Mouse (Mus musculus): Measurements from ENCODE around the gene Emb. TPM values are rescaled to one million over a fixed set of nuclear protein-coding genes. Genes with fewer than 3 reads are reported as not detected.

Emb gene
- total RNA-seq, 1 experiment from 2014 or later, result 45.1 TPM

Other genes starting within 250 kb of the Emb start
- gene Parp8, start 183.0 kb upstream of the Emb start, total RNA-seq (2021), result 9.2 and 12.2 TPM in 2 replicates
- 0.26 TPM in 1 of 2 replicates, not detected in the other for gene Gm17509, start 12.5 kb downstream of the Emb start, total RNA-seq (2021)